Mouse (Mus musculus) CH12.LX (cell line): ENCODE measurements around the gene Ticrr.

Source experiments
- BHLHE40 ChIP-seq: IDR thresholded peaks from 2 replicates; pipeline ENCODE4 v1.6.1; 2011; ENCODE audit warnings: mild to moderate bottlenecking, low read depth, low read length, improper control_type of control experiment
- CHD2 ChIP-seq: IDR thresholded peaks from 2 replicates; pipeline ENCODE4 v1.6.1; 2011; ENCODE audit warnings: low read length, improper control_type of control experiment
- EP300 ChIP-seq: IDR thresholded peaks from 2 replicates; pipeline ENCODE4 v1.6.1; 2011; ENCODE audit warnings: low read length, improper control_type of control experiment
- ETS1 ChIP-seq: conservative IDR thresholded peaks from 2 replicates; pipeline ENCODE4 v1.6.1; 2012; ENCODE audit warnings: low read depth, mild to moderate bottlenecking, inconsistent platforms, low read length, improper control_type of control experiment, moderate library complexity
- MAX ChIP-seq: IDR thresholded peaks from 2 replicates; pipeline ENCODE4 v1.6.1; 2011; ENCODE audit warnings: low read length, improper control_type of control experiment
- MAZ ChIP-seq: IDR thresholded peaks from 2 replicates; pipeline ENCODE4 v1.6.1; 2012; ENCODE audit warnings: low read depth, mild to moderate bottlenecking, inconsistent platforms, low read length, improper control_type of control experiment, moderate library complexity
- NELFE ChIP-seq: IDR thresholded peaks from 2 replicates; pipeline ENCODE4 v1.6.1; 2011; ENCODE audit warnings: low read depth, low read length, improper control_type of control experiment
- POLR2A ChIP-seq: IDR thresholded peaks from 2 replicates; pipeline ENCODE4 v1.6.1; 2011; ENCODE audit warnings: low read depth, mild to moderate bottlenecking, improper control_type of control experiment, low read length
- TCF12 ChIP-seq: IDR thresholded peaks from 2 replicates; pipeline ENCODE4 v1.6.1; 2014; ENCODE audit warnings: low read depth, mild to moderate bottlenecking, inconsistent platforms, low read length, improper control_type of control experiment
- ZMIZ1 ChIP-seq: IDR thresholded peaks from 2 replicates; pipeline ENCODE4 v1.6.1; 2012; ENCODE audit warnings: low read depth, mild to moderate bottlenecking, inconsistent platforms, low read length, improper control_type of control experiment
- ZNF384 ChIP-seq: IDR thresholded peaks from 2 replicates; pipeline ENCODE4 v1.6.1; 2012; ENCODE audit warnings: low read depth, low read length, improper control_type of control experiment, inconsistent platforms

DNA sequence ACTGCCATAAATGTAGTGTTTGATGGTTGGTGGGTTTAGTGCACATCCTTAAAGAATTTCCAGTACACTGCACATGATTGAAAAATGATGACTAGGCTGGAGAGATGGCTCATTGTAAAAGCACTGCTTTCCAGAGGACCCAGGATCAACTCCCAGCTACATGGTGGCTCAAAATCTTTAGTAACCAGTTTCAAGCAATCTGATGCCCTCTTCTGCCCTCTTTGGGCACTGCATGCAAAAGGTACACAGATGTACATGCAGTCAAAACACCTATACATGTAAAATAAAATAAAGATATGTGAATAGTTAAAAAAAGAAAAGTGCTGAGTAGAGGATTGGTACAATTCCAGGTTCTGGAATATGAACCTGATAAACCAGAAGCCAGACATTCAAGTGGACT lies 19.2 kb downstream of the Ticrr start:
- no peak for TF ChIP-seq MAX
- TF ChIP-seq POLR2A = no peak
- no peak for TF ChIP-seq ZMIZ1
- no peak for TF ChIP-seq EP300
- TF ChIP-seq BHLHE40 = no peak
- no peak for TF ChIP-seq CHD2
- no peak for TF ChIP-seq NELFE
- no peak for TF ChIP-seq MAZ
- no peak for TF ChIP-seq ZNF384
- TF ChIP-seq TCF12 = no peak
- TF ChIP-seq ETS1 = no peak
